In genomic region chr4:152663482-152663881, GRCm38 (mm10) we compare ENCODE assay signal across 8 mouse cellular contexts.
A peak's percentile ranks its signal among the peaks of the same experiment; 100 is the strongest.
DNase-seq lines count a peak whose midpoint lies in the region; ATAC-seq and TF ChIP-seq lines count a peak whose summit lies in the region.

No protein-coding gene starts in this region.

- no peaks in the 10 kb centered on the region for H3K9me3 ChIP-seq in heart, embryonic 11.5 days (replicated peaks; ENCODE audit: control insufficient read depth, low read length)
- H3K9me3 ChIP-seq in midbrain, embryonic 15.5 days, result no peaks in the 10 kb centered on the region

- no peak overlapping the region for H3K9ac ChIP-seq in heart, embryonic 11.5 days (ENCODE audit: low read depth, low read length)
- no peak overlapping the region for H3K9ac ChIP-seq in midbrain, embryonic 15.5 days

- no peaks in the 10 kb centered on the region for H3K4me1 ChIP-seq in heart, embryonic 11.5 days (ENCODE audit: control insufficient read depth, insufficient read depth, low read length)
- no peaks in the 10 kb centered on the region for H3K4me1 ChIP-seq in spleen, adult 2 months (ENCODE audit: control insufficient read depth, insufficient read depth, insufficient read length)
- H3K4me1 ChIP-seq in embryonic fibroblast, embryonic 13.5 days (ENCODE audit: control insufficient read depth, insufficient read depth, low read length), result no peaks in the 10 kb centered on the region
- H3K4me1 ChIP-seq in midbrain, embryonic 15.5 days, result no peaks in the 10 kb centered on the region

- no peaks in the 10 kb centered on the region for H3K36me3 ChIP-seq in heart, embryonic 11.5 days (ENCODE audit: control insufficient read depth, insufficient read depth, low read length)
- no peaks in the 10 kb centered on the region for H3K36me3 ChIP-seq in spleen, adult 2 months (ENCODE audit: control insufficient read depth, insufficient read depth, low read length)
- H3K36me3 ChIP-seq in midbrain, embryonic 15.5 days (replicated peaks), result no peaks in the 10 kb centered on the region

- DNase-seq in heart, postnatal 36 days, result peak; percentile 3 to 16
- DNase-seq in spleen, adult 2 months (ENCODE audit: low read depth in 1 of 2, low spot score in 2 of 2), result no peak
- DNase-seq in spleen, postnatal 36 days (ENCODE audit: low spot score in 2 of 2), result no peak
- DNase-seq in adipocyte (ENCODE audit: low spot score), result no peak
- no peak for DNase-seq in layer of hippocampus, postnatal 10 days (ENCODE audit: low spot score in 2 of 2)

- H3K4me3 ChIP-seq in heart, embryonic 11.5 days (ENCODE audit: low read depth, low read length), result no peak overlapping the region
- no peak overlapping the region for H3K4me3 ChIP-seq in spleen, adult 2 months (ENCODE audit: extremely low read depth, insufficient read depth, insufficient read length)
- no peak overlapping the region for H3K4me3 ChIP-seq in embryonic fibroblast, embryonic 13.5 days (ENCODE audit: insufficient read depth, low read length)
- H3K4me3 ChIP-seq in midbrain, embryonic 15.5 days, result no peak overlapping the region

- intact Hi-C loops in heart, postnatal 36 days (cut with DNase I), result no loop called here

- 34% methylated on average over 8 of the region's 8 CpGs for WGBS in heart, embryonic 11.5 days (ENCODE audit: insufficient replicate concordance)
- WGBS in spleen, adult 2 months, result 43% methylated on average over 8 of the region's 8 CpGs
- 41% methylated on average over 8 of the region's 8 CpGs for WGBS in midbrain, embryonic 15.5 days

- H3K27ac ChIP-seq in heart, embryonic 11.5 days (ENCODE audit: low read depth, low read length), result no peak overlapping the region
- H3K27ac ChIP-seq in spleen, adult 2 months (ENCODE audit: insufficient read depth, low read length), result no peak overlapping the region
- no peak overlapping the region for H3K27ac ChIP-seq in embryonic fibroblast, embryonic 13.5 days (ENCODE audit: insufficient read depth, low read length)
- H3K27ac ChIP-seq in midbrain, embryonic 15.5 days, result no peak overlapping the region

- no peak overlapping the region for H3K4me2 ChIP-seq in heart, embryonic 11.5 days
- no peak overlapping the region for H3K4me2 ChIP-seq in midbrain, embryonic 15.5 days

- no peak for TF ChIP-seq POLR2A in spleen, adult 2 months (IDR thresholded peaks at IDR 0.05; ENCODE audit: low read depth, low read length)
- TF ChIP-seq POLR2A in embryonic fibroblast, embryonic 13.5 days (IDR thresholded peaks at IDR 0.05; ENCODE audit: low read depth, low read length), result no peak

- ATAC-seq in heart, embryonic 11.5 days (replicated peaks; ENCODE audit: insufficient number of reproducible peaks, low FRiP score, low TSS enrichment), result no peak
- no peak for ATAC-seq in midbrain, embryonic 15.5 days (replicated peaks)

- peak; percentile 6; the same call in 1 of the 2 replicates for TF ChIP-seq CTCF in spleen, adult 2 months (IDR thresholded peaks at IDR 0.05; ENCODE audit: extremely low read depth, insufficient read depth, insufficient read length, insufficient replicate concordance)
- TF ChIP-seq CTCF in embryonic fibroblast, embryonic 13.5 days (IDR thresholded peaks at IDR 0.05; ENCODE audit: borderline replicate concordance, insufficient read depth, low read length), result peak; percentile 9; the same call in 1 of the 2 replicates

- H3K27me3 ChIP-seq in heart, embryonic 11.5 days (ENCODE audit: control insufficient read depth, insufficient read depth, low read length), result no peaks in the 10 kb centered on the region
- no peaks in the 10 kb centered on the region for H3K27me3 ChIP-seq in spleen, adult 2 months (ENCODE audit: control insufficient read depth, insufficient read depth, low read length)
- H3K27me3 ChIP-seq in midbrain, embryonic 15.5 days (replicated peaks), result no peaks in the 10 kb centered on the region

Comparison
In these comparisons a context has a peak if more than half of its experiments do, and no peak if none do; other contexts are left out.
1. DNase-seq: peak in heart, postnatal 36 days (2 of 2); none in spleen, adult 2 months (0 of 2), spleen, postnatal 36 days (0 of 2), adipocyte (single experiment) and layer of hippocampus, postnatal 10 days (0 of 2).